Mouse (Mus musculus) adipocyte (in vitro differentiated cells): Measurements from ENCODE around the gene Hebp2.
A peak's percentile ranks its signal among the peaks of the same experiment; 100 is the strongest.

Source experiments
- DNase-seq: peaks from one replicate; pipeline ENCODE4 v3.0.0-alpha.2; 2016; ENCODE audit warnings: low spot score

The Hebp2 gene

DNA sequence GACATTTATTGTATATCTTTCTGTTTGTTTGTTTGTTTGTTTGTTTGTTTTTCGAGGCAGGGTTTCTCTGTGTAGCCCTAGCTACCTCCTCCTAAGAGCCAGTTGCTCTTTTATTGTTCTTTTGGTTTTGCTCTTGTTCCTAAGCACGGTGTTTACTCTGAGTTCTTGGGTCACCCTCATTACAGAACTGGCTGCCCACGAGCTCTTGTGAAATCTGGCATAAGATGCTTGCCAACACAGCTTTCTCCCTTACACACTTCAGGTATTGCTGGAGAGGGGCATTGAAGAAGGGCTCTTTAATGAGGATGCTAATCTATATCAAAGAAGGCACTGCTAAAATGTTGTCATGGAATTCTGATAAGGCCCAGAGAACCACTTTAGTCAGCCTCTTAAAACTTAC is 35.2 kb downstream of the Hebp2 start:
- DNase-seq: peak; percentile 3

GRCm38 (mm10) chr10:18508586-18508985 is 37.3 kb downstream of the Hebp2 start:
- no peak for DNase-seq

DNA sequence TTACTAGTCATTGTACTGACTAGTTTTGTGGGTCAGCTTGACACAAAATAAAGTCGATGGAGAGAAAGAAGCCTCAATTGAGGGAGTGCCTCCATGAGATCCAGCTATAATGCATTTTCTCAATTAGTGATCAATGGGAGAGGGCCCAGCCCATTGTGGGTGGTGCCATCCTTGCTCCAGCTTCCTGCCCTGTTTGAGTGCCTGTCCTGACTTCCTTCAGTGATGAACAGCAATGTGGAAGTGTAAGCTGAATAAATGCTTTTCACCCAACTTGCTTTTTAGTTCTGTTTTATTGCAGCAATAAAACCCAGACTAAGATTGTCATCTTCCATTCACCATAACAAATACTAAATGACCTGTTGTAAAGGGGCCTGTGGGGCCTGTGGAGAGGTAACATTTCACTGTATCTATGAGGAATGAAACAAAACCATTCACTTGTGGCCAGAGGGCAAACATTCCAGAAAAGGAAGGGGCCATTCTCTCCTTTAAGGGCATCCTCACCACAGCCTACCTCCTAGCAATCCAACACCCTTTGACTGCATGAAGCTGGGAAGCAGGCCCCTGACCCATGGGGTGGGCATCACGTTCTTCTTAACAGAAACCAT is 37.9 kb downstream of the Hebp2 start:
- DNase-seq: no peak

DNA sequence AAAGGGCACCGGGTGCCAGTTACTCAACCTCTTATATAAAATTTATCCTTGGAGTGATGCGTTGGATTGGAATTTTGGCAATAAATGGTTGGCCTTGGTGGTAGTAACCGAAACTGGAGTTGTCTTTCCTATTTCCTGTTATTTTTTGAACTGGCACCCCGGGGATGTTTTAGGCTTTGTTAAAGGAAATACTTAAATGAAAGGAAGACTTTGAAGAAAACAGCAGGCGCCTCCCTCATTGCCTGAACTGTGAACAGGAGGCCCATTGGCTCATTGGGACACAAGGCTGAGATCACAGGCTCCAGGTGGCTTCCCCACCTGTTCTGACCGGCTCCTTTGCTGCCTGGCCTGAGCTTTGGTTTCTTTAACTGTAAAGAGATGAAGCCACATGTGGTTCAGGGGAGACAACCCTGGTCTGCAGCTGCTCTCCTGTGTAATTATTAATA is 39.4 kb downstream of the Hebp2 start:
- no peak for DNase-seq

- DNase-seq: no peak
These were observed 40.2 kb downstream of the Hebp2 start for GRCm38 (mm10) chr10:18505690-18506089.

- no peak for DNase-seq
These were observed 43.9 kb downstream of the Hebp2 start for GRCm38 (mm10) chr10:18501997-18502396.

DNA sequence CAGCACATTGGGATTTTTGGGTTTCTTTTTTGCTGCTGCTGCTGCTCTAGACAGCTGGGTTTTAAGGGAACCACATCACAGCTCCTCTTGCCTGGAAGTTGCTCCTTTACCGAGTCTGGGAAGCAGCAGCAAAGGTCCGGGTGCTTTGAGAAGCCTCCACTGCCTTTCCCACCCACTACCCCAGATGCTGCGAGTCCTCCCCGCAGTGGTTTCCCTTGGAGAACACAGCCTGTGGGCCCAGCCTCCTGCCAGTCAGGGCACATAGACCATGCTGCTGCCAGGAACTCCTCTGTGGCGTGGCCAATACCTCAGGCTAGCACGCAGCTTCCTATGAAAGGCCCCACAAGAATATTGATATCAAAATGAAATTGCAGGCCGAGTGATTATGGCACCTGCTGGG is 48.8 kb downstream of the Hebp2 start:
- DNase-seq: no peak

GRCm38 (mm10) chr10:18494249-18494648 is 51.6 kb downstream of the Hebp2 start:
- DNase-seq: no peak

GRCm38 (mm10) chr10:18493010-18493894 is 52.6 kb downstream of the Hebp2 start:
- no peak for DNase-seq

DNA sequence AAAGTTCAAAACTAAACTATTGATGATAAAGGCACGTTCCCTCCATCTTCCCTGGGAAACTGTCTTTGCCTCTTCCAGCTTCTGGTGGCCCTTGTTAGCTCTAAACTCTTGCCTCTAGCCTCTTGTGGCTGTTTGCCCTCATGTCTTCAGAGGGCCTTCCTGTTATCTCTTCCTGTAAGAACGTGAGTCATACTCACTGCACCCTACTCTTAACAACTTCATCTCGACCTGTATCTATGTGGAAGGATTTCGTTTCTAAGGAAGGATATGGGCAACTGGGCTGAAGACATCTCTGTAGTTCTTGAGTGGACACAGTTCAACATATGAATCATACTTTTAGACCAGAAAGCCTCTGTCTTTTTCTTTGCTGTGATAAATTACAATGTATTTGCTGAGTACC is 53.9 kb downstream of the Hebp2 start:
- no peak for DNase-seq

- DNase-seq: no peak
These were observed 55.9 kb downstream of the Hebp2 start for GRCm38 (mm10) chr10:18489936-18490335.
